Mouse (Mus musculus): ENCODE results near the gene Msi2. TPM values are rescaled to one million over a fixed set of nuclear protein-coding genes. Genes with fewer than 3 reads are reported as not detected.
A peak's percentile ranks its signal among the peaks of the same experiment; 100 is the strongest.

Msi2 gene
- polyA plus RNA-seq, 1 experiment from 2014 or later, result 16.8 TPM

GRCm38 (mm10) chr11:88583259-88583833 lies 135.0 kb downstream of the Msi2 start:
- no peaks in the 10 kb centered on the region for H3K9me3 ChIP-seq (replicated peaks)
- no peak for DNase-seq (ENCODE audit: low spot score)
- H3K4me1 ChIP-seq, result peaks cover 90% of the 10 kb centered on the region
- H3K27me3 ChIP-seq (ENCODE audit: low read depth, poor library complexity, severe bottlenecking), result no peaks in the 10 kb centered on the region
- 6% methylated on average over 8 of the region's 8 CpGs for WGBS
- H3K27ac ChIP-seq, result peak overlapping the region; percentile 79
- peaks cover 20% of the 10 kb centered on the region for H3K36me3 ChIP-seq
- no peak overlapping the region for H3K4me3 ChIP-seq

DNA sequence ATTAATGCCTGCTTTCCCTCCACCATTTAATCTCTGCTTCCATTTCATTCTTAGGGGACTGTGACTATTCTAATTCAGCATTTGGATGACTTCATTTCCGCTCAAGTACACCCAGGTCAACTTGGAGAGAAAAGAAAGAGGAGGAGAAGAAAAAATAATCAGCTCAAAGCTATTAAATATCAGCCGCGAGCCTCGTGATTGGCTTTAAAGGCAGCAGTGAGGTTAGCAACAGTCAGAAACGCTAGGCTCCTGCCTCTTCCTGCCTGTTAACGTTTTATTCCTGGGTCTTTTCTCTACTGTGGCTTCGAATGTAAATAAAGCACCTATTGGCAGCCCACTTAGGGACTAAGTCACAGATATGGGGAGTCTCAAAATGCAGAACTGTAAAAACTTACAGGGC lies 135.5 kb downstream of the Msi2 start:
- H3K4me3 ChIP-seq, result no peak overlapping the region
- H3K4me1 ChIP-seq, result peaks cover 90% of the 10 kb centered on the region

GRCm38 (mm10) chr11:88582021-88582707 lies 136.1 kb downstream of the Msi2 start:
- peaks cover 90% of the 10 kb centered on the region for H3K4me1 ChIP-seq
- peak; percentile 46 for DNase-seq (ENCODE audit: low spot score)
- H3K36me3 ChIP-seq, result peaks cover 18% of the 10 kb centered on the region
- WGBS, result 31% methylated on average over 13 of the region's 13 CpGs
- peak overlapping the region; percentile 79 for H3K27ac ChIP-seq
- 0 out of 2 replicates have a peak overlapping the region, but pooled peaks have one; percentile 8 for H3K4me3 ChIP-seq
- H3K9me3 ChIP-seq (replicated peaks), result no peaks in the 10 kb centered on the region
- no peaks in the 10 kb centered on the region for H3K27me3 ChIP-seq (ENCODE audit: low read depth, poor library complexity, severe bottlenecking)

More for the DNA sequence above, 135.5 kb downstream of the Msi2 start:
- no peak for DNase-seq (ENCODE audit: low spot score)
- WGBS, result 26% methylated on average over 7 of the region's 7 CpGs
- H3K27me3 ChIP-seq (ENCODE audit: low read depth, poor library complexity, severe bottlenecking), result no peaks in the 10 kb centered on the region
- peaks cover 19% of the 10 kb centered on the region for H3K36me3 ChIP-seq
- no peaks in the 10 kb centered on the region for H3K9me3 ChIP-seq (replicated peaks)
- H3K27ac ChIP-seq, result peak overlapping the region; percentile 79

DNA sequence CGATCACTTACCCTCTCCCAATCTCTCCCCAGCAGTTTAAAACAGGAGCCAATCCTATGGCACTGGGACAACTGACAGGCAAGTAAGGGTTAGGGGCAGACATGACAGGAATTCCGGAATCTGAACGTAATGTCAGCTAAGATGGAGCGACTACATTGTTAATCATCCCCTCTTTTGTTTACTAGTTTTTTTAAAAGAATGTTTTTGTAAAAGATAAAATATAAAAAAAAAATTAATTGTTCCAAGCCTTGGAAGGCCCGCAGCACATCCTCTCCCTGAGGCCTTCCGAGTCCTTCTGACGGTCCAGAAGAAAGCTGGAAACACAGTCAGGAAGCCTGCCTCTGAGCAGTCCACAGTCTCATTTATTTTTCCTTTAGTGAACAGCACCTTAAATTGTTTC lies 136.9 kb downstream of the Msi2 start:
- Histone ChIP-seq H3K36me3 (peaks cover 24% of the 10 kb centered on the region), H3K27ac (peak overlapping the region; percentile 56), H3K9me3 (replicated peaks) (no peaks in the 10 kb centered on the region), H3K27me3 (ENCODE audit: low read depth, poor library complexity, severe bottlenecking) (no peaks in the 10 kb centered on the region), H3K4me3 (no peak overlapping the region), H3K4me1 (peaks cover 90% of the 10 kb centered on the region)
- 75% methylated on average over 7 of the region's 7 CpGs for WGBS
- no peak for DNase-seq (ENCODE audit: low spot score)

DNA sequence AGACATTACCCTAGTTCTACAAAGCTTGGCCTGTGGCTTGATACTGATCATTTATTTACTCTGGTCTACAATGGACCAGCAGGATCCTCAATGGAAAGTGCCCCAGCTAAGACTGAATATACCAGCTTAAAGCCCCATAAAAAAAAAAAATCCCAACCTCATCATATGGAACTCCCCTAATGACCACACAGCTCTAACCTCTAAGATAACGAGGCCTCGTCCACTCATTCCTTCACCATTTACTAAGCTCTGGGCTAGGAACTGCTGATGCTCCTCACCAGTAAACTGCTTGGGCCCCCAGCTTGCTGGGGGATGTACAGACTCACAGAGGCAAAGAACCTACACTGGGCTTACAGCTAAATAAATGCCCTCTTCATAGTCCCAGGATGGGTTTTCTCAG lies 139.6 kb downstream of the Msi2 start:
- Histone ChIP-seq H3K36me3 (peaks cover 33% of the 10 kb centered on the region), H3K9me3 (replicated peaks) (no peaks in the 10 kb centered on the region), H3K4me3 (no peak overlapping the region), H3K27me3 (ENCODE audit: low read depth, poor library complexity, severe bottlenecking) (no peaks in the 10 kb centered on the region), H3K27ac (0 out of 2 replicates have a peak overlapping the region, but pooled peaks have one; percentile 21), H3K4me1 (peaks cover 90% of the 10 kb centered on the region)
- 81% methylated on average over 2 of the region's 2 CpGs for WGBS
- DNase-seq (ENCODE audit: low spot score), result no peak

DNA sequence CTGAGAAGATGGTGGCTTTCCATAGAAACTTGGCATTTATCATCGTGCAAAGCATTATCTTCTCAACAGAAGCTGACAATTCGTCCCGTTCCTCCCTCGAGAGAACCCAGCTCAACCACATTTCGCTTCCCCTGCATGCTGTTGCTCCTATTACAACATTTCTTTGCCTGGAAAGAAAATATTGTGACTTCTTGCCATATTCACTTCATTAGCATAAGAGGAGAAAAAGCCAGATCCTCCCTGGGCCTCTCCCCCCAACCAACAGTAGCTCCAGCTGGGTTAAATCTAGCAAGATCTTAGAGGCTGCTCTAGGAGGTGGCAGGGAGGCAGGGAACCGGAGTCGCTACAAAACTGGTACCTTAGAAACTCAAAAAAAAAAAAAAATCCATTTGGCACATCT lies 141.2 kb downstream of the Msi2 start:
- WGBS, result 82% methylated on average over 7 of the region's 7 CpGs
- Histone ChIP-seq H3K9me3 (replicated peaks) (no peaks in the 10 kb centered on the region), H3K4me1 (peaks cover 90% of the 10 kb centered on the region), H3K36me3 (peaks cover 37% of the 10 kb centered on the region), H3K4me3 (no peak overlapping the region), H3K27me3 (ENCODE audit: low read depth, poor library complexity, severe bottlenecking) (no peaks in the 10 kb centered on the region), H3K27ac (peak overlapping the region; percentile 56; the same call in 1 of the 2 replicates)
- DNase-seq (ENCODE audit: low spot score), result no peak

DNA sequence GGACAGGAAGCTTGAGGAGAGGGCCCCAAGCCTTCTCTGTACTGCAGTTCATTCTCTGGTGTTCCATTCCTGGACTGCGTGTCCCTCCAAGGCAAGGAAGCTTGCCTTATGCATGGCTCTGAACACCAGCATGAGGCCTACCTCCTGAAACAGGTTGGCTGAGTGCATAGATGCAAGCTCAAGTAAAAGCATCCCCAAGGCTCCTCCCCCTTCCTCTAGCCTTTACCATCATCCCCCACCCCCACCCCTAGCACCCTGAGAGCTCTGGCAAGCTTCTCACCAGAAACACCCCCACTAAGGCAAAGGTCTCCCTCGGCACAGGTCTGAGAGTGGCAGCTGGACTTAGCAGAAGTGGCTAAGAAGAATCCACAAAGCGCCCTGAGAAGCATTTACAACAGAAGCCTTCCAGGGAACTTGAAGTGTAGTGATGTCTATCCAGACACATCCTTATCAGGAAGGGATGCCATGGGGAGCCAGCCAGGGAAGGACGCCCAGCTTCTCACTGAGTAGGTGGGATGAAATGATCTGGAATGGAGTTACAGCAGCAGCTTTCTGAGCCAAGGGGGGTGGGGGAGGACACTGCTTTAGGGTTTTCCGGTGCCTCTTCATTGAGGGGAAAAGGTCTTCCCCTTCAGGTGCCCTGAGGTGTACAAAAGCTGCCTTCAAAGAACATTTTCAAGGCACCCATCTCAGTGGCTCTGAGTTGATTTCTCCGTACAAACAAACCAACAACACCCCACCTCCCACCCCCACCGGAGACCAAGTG lies 141.9 kb downstream of the Msi2 start:
- WGBS, result 69% methylated on average over 7 of the region's 7 CpGs
- DNase-seq (ENCODE audit: low spot score), result no peak
- H3K27me3 ChIP-seq (ENCODE audit: low read depth, poor library complexity, severe bottlenecking), result no peaks in the 10 kb centered on the region
- peak overlapping the region; percentile 56 for H3K27ac ChIP-seq
- H3K9me3 ChIP-seq (replicated peaks), result no peaks in the 10 kb centered on the region
- H3K4me3 ChIP-seq, result no peak overlapping the region
- peaks cover 38% of the 10 kb centered on the region for H3K36me3 ChIP-seq
- peaks cover 90% of the 10 kb centered on the region for H3K4me1 ChIP-seq

DNA sequence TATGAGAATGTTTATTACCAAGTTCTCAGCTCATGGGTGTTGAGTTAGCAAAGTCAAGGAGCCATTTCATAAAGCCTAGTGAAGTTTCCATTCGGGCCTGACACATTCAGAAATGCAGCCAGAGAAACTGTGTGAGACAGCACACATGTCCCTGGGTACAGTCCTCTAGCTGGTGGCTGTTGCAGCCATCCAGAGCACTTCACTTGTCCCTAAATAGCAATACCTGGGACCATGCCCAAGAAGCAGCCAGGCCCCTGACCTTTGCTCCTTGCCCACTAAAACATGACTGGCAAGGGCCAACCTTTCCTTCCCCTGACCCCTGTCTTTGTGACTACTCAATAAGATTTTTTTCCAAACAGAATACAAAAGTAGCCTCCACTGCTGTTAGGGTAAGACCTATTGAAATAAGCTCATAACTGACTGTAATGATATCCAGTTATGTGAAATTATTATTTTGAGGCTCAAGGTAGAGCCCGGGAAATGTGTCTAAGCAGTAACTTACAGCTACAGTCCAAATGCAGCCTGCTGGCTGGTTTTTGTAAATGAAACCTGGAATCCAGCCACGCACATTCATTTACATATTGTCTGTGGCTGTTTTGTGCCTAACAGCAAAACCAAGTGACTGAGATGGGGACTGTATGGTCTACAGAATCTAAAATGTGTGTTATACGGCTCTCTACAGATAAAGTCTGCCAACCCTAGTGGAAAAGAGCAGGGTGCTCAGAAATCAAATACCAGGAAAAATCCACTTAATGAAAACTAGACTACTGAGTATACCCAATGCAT lies 143.5 kb downstream of the Msi2 start:
- Histone ChIP-seq H3K27me3 (ENCODE audit: low read depth, poor library complexity, severe bottlenecking) (no peaks in the 10 kb centered on the region), H3K27ac (no peak overlapping the region), H3K4me3 (no peak overlapping the region), H3K4me1 (peaks cover 99% of the 10 kb centered on the region), H3K36me3 (peaks cover 38% of the 10 kb centered on the region), H3K9me3 (replicated peaks) (no peaks in the 10 kb centered on the region)
- DNase-seq (ENCODE audit: low spot score), result no peak
- 90% methylated on average over 4 of the region's 4 CpGs for WGBS

- WGBS, result 56% methylated on average over 5 of the region's 5 CpGs
- H3K27me3 ChIP-seq (ENCODE audit: low read depth, poor library complexity, severe bottlenecking), result no peaks in the 10 kb centered on the region
- no peaks in the 10 kb centered on the region for H3K9me3 ChIP-seq (replicated peaks)
- H3K27ac ChIP-seq, result no peak overlapping the region
- peaks cover 33% of the 10 kb centered on the region for H3K36me3 ChIP-seq
- no peak for DNase-seq (ENCODE audit: low spot score)
- H3K4me1 ChIP-seq, result peaks cover 98% of the 10 kb centered on the region
- no peak overlapping the region for H3K4me3 ChIP-seq
These were observed 145.3 kb downstream of the Msi2 start for GRCm38 (mm10) chr11:88573013-88573412.

GRCm38 (mm10) chr11:88572461-88572860 lies 145.9 kb downstream of the Msi2 start:
- Histone ChIP-seq H3K4me1 (peaks cover 97% of the 10 kb centered on the region), H3K9me3 (replicated peaks) (no peaks in the 10 kb centered on the region), H3K36me3 (peaks cover 30% of the 10 kb centered on the region), H3K27ac (no peak overlapping the region), H3K27me3 (ENCODE audit: low read depth, poor library complexity, severe bottlenecking) (no peaks in the 10 kb centered on the region), H3K4me3 (no peak overlapping the region)
- WGBS, result 46% methylated on average over 11 of the region's 11 CpGs
- no peak for DNase-seq (ENCODE audit: low spot score)

GRCm38 (mm10) chr11:88570715-88571202 lies 147.6 kb downstream of the Msi2 start:
- 83% methylated on average over 6 of the region's 6 CpGs for WGBS
- no peaks in the 10 kb centered on the region for H3K9me3 ChIP-seq (replicated peaks)
- no peak overlapping the region for H3K4me3 ChIP-seq
- DNase-seq (ENCODE audit: low spot score), result no peak
- peaks cover 19% of the 10 kb centered on the region for H3K36me3 ChIP-seq
- no peak overlapping the region for H3K27ac ChIP-seq
- no peaks in the 10 kb centered on the region for H3K27me3 ChIP-seq (ENCODE audit: low read depth, poor library complexity, severe bottlenecking)
- H3K4me1 ChIP-seq, result peaks cover 97% of the 10 kb centered on the region
